Mouse (Mus musculus): ENCODE data around the gene 4930412O13Rik. TPM values are rescaled to one million over a fixed set of nuclear protein-coding genes. Genes with fewer than 3 reads are reported as not detected.

4930412O13Rik gene
- polyA plus RNA-seq, 1 experiment: not detected

DNA sequence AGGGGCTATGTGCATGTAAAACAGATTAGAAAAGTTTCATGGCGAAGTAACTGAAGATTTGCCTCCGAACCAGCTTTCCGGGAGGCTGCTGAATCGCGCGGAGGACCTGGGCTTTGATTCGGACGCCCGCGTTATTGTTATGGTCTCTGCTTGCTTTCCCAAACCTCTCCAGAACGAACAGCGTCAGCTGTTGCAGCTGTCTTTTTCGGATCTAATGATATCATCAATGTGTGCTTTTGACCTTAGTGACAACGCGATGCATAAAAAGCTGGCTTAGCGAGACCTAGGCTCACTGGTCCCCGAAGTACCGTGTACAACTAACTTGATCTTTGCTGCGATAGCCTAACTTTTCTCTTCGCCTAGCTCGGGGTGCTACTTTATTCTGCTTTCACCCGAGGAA is 2.0 kb upstream of the 4930412O13Rik start:
- DNase-seq (ENCODE audit: low read depth, low spot score): peak; percentile 14
- 1% methylated on average over 22 of the region's 22 CpGs for WGBS

GRCm38 (mm10) chr2:9879493-9879892 is 1.6 kb upstream of the 4930412O13Rik start:
- DNase-seq (ENCODE audit: low read depth, low spot score): peak; percentile 70

GRCm38 (mm10) chr2:9880271-9880670 is 781 bp upstream of the 4930412O13Rik start:
- DNase-seq (ENCODE audit: low read depth, low spot score): no peak
- 13% methylated on average over 11 of the region's 11 CpGs for WGBS

More at GRCm38 (mm10) chr2:9879493-9879892, 1.6 kb upstream of the 4930412O13Rik start:
- under 1% methylated on average over 21 of the region's 21 CpGs for WGBS

DNA sequence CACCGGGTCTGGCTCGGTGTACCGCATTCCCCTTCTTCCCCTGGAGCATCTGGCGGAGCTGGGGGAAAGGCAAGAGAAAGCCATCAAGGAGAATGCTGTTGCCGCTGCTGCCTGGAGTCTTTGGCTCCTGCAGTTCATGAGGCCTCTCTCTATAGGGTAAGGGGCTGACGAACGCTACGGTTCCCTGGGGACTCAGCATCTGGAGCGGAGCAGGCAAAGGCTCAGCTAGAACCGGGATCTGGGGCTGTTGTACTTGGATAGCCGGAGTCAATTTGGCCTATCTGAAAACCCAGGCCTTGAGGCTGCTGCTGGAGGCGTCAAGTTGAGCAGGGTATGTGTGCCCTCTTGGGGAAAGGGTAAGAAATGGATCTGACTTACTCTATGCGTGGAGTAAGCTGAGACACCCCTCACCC is 565 bp downstream of the 4930412O13Rik start:
- 7% methylated on average over 13 of the region's 13 CpGs for WGBS
- DNase-seq (ENCODE audit: low read depth, low spot score): no peak

- 2% methylated on average over 39 of the region's 39 CpGs for WGBS
- no peak for DNase-seq (ENCODE audit: low read depth, low spot score)
Measured at GRCm38 (mm10) chr2:9882371-9882925, 1.4 kb downstream of the 4930412O13Rik start.

DNA sequence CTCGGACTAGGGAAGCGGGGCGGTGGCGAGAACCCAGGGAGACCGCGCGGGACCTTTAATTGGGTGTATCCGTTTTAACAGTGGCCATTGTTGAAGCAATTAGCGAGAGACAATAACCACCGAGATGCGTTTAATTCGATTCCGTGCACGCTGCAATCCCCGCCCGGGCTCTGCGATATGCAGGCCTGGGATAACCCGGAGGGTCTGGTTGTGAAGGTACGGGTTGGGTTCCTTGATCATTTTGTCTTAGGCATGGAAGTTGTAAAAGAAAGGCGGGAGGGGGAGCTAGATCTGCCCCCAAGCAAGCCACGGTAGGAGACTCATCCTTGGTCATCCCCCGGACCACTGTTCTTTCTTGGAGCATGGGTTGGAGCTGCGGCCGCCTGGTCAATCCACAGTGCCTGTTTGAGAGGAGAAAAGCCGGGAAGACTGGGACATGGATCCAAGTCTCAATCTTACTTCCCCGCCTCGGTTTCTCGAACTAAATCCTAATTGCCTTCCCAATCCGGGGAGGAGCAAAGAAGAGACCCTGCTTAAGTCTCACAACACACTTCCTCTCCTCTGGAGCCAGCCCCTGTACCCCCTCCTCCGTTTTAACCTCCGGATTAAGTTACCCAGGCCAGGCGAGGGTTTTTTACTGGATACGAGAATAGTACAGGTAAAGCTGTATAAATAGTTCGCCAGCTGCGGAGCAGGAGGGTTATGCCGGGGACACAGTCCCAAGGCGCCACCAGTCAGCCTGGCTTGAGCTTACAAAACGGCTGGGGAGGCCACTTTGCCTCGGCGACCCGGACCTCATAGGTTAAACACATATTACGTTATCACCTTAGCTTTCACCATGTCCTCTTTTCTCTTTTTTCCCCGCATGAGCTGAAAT is 2.1 kb downstream of the 4930412O13Rik start:
- WGBS: 2% methylated on average over 43 of the region's 43 CpGs
- DNase-seq (ENCODE audit: low read depth, low spot score): no peak

GRCm38 (mm10) chr2:9883803-9884532 is 2.9 kb downstream of the 4930412O13Rik start:
- WGBS: 5% methylated on average over 27 of the region's 27 CpGs
- DNase-seq (ENCODE audit: low read depth, low spot score): no peak

GRCm38 (mm10) chr2:9884533-9885216 is 3.6 kb downstream of the 4930412O13Rik start:
- 16% methylated on average over 15 of the region's 15 CpGs for WGBS
- no peak for DNase-seq (ENCODE audit: low read depth, low spot score)

DNA sequence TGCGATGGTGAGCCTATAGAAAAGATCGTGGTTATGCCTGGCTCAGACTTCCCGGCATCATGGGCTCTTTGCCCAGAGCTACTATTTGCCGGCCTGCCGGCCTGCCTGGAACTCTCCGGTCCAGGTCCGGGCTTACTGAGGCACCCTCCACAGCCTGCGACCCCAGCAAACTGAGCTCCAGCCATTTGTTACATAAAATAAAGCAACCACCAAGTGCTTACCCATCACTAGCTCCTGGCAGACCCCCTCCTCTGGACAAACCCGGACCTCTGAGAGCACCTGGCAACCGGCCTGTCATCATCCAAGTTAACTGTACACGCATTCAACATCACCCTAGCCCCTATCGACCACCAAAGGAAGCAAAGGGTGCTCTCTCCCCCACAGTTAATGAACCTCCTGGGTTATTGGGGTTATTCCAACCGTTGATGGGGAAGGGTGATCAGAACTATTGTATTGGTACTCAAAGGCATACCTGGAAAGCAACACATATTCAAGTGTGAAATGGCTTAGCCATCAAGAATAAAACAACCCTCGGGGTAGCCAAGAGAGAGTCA is 4.2 kb downstream of the 4930412O13Rik start:
- DNase-seq (ENCODE audit: low read depth, low spot score): no peak
- 23% methylated on average over 14 of the region's 14 CpGs for WGBS

GRCm38 (mm10) chr2:9886031-9886430 is 5.0 kb downstream of the 4930412O13Rik start:
- 56% methylated on average over 3 of the region's 3 CpGs for WGBS
- no peak for DNase-seq (ENCODE audit: low read depth, low spot score)

DNA sequence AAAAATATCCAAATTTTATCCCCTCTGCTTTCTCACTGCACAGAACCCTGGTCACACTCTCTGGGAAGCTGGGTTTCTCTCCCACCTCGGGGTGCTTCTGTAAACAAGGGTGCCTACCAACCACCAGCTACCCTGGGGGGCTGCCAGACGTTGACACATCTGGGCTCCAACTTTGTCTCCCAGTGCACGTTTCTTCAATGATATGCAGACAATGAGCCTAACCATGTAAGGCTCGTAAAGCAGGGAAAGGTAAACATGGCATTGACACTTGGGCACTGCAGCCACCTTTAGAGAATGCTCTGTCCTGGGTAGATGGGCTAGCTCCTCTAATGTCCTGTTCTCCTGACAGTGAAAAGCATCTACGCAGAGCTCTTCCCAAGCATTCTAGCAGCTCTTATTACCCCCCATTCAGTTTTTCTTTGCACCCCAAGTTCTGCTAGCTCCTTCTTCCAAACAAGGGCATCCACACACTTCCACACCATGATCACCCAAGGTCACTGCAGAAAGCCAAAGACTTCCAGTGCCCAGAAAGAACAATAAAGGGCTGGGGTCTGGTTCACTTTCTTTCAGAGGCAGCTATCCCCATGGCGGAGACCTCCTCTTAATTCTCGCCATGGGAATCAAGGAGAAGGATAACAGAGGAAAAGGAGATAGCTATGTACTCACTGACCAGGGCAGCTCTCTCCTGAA is 6.0 kb downstream of the 4930412O13Rik start:
- 8% methylated on average over 7 of the region's 7 CpGs for WGBS
- no peak for DNase-seq (ENCODE audit: low read depth, low spot score)

GRCm38 (mm10) chr2:9887636-9888035 is 6.6 kb downstream of the 4930412O13Rik start:
- no peak for DNase-seq (ENCODE audit: low read depth, low spot score)
- WGBS: 2% methylated on average over 7 of the region's 7 CpGs

- 3% methylated on average over 30 of the region's 30 CpGs for WGBS
- DNase-seq (ENCODE audit: low read depth, low spot score): no peak
Measured at GRCm38 (mm10) chr2:9888913-9889650, 8.0 kb downstream of the 4930412O13Rik start, which contains the start of gene 9230102O04Rik. Gene 9230102O04Rik (minus strand): TSS chr2:9889540.

DNA sequence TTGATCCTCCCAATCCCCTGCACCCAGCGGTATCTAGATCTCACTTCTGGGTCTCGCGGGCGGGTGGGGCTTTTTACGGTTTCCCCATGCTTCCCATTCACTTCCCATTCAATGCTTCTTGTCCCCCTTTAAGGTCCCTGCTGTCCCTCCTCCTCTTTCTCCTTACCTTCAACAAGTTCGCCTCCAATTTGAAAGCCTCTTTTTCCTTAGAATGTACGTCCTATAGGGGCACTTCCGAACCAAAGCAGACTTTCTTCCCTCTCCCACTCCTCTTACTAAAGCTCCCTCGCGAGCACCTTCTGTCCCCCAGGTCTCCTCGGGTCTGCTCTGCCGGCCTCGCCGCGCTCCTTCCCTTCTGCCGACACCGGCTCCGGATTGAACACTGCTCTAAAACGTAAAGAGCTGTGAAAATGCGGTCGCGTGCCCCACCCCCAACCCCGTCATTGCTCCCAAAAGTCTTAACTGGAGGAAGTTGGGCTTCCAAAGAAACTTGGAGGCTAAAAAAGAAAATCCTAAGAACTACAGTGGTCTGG is 8.7 kb downstream of the 4930412O13Rik start, which contains the start of gene Gata3:
Gene Gata3, minus strand, starts transcription at position 384 of the 533 bp plus-strand sequence.
- no peak for DNase-seq (ENCODE audit: low read depth, low spot score)

GRCm38 (mm10) chr2:9890251-9890650 is 9.2 kb downstream of the 4930412O13Rik start:
- WGBS: 12% methylated on average over 8 of the region's 8 CpGs
- no peak for DNase-seq (ENCODE audit: low read depth, low spot score)

More for the DNA sequence above, 8.7 kb downstream of the 4930412O13Rik start, which contains the start of gene Gata3:
- WGBS: 1% methylated on average over 23 of the region's 23 CpGs

GRCm38 (mm10) chr2:9890906-9891305 is 9.9 kb downstream of the 4930412O13Rik start:
- WGBS: 6% methylated on average over 5 of the region's 5 CpGs

DNA sequence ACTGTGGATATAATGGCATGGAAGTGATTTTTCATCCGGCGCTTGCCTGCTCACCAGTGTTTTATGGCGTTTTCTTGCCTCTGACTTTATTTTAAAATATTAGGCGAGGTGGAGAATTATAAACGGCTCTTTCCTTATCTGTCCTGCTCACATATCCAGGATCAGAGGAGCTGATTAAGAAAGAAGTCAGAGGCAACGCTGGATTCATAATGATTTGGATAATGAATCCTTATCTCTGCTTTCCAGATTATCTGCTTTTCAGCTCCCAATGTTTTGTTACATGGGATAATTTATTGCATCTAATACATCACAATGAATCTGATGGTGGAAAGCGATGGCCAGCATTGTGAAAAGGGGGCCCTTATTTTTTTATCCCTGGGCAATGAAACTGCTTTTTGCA is 11.5 kb downstream of the 4930412O13Rik start:
- DNase-seq (ENCODE audit: low read depth, low spot score): no peak
- WGBS: 11% methylated on average over 7 of the region's 7 CpGs

More at GRCm38 (mm10) chr2:9890906-9891305, 9.9 kb downstream of the 4930412O13Rik start:
- DNase-seq (ENCODE audit: low read depth, low spot score): no peak

Measured in large intestine, adult 2 months (tissue).